Mouse (Mus musculus): ENCODE measurements around the gene Tm9sf2. TPM values are rescaled to one million over a fixed set of nuclear protein-coding genes. Genes with fewer than 3 reads are reported as not detected.
A peak's percentile ranks its signal among the peaks of the same experiment; 100 is the strongest.

Gene Tm9sf2
- polyA plus RNA-seq, 1 experiment from 2014 or later, result 92.6 TPM

- Histone ChIP-seq H3K36me3 (no peaks in the 10 kb centered on the region), H3K4me2 (peak overlapping the region; percentile 83), H3K4me1 (peaks cover 58% of the 10 kb centered on the region), H3K27me3 (replicated peaks) (no peaks in the 10 kb centered on the region), H3K9ac (peak overlapping the region; percentile 82), H3K4me3 (peak overlapping the region; percentile 85), H3K9me3 (replicated peaks) (no peaks in the 10 kb centered on the region), H3K27ac (peak overlapping the region; percentile 89)
- WGBS (ENCODE audit: insufficient replicate concordance), result under 1% methylated on average over 12 of the region's 12 CpGs
- peak; percentile 76 for ATAC-seq
Observed at GRCm38 (mm10) chr14:122181815-122182157, 74.9 kb downstream of the Tm9sf2 start.

GRCm38 (mm10) chr14:122182220-122182619, 75.4 kb downstream of the Tm9sf2 start:
- peak overlapping the region; percentile 83 for H3K4me2 ChIP-seq
- no peaks in the 10 kb centered on the region for H3K9me3 ChIP-seq (replicated peaks)
- WGBS (ENCODE audit: insufficient replicate concordance), result 50% methylated on average over 6 of the region's 6 CpGs
- H3K36me3 ChIP-seq, result no peaks in the 10 kb centered on the region
- no peak for ATAC-seq
- H3K27me3 ChIP-seq (replicated peaks), result no peaks in the 10 kb centered on the region
- H3K27ac ChIP-seq, result peak overlapping the region; percentile 89
- H3K4me3 ChIP-seq, result peak overlapping the region; percentile 85
- peak overlapping the region; percentile 82 for H3K9ac ChIP-seq
- H3K4me1 ChIP-seq, result peaks cover 58% of the 10 kb centered on the region

GRCm38 (mm10) chr14:122183974-122184373, 77.1 kb downstream of the Tm9sf2 start:
- H3K4me2 ChIP-seq, result peak overlapping the region; percentile 49
- no peak overlapping the region for H3K9ac ChIP-seq
- peak overlapping the region; percentile 89 for H3K27ac ChIP-seq
- H3K36me3 ChIP-seq, result no peaks in the 10 kb centered on the region
- WGBS (ENCODE audit: insufficient replicate concordance), result 24% methylated on average over 11 of the region's 11 CpGs
- 0 out of 2 replicates have a peak overlapping the region, but pooled peaks have one; percentile 10 for H3K4me3 ChIP-seq
- peak; percentile 13; the same call in 1 of the 2 replicates for ATAC-seq
- no peaks in the 10 kb centered on the region for H3K27me3 ChIP-seq (replicated peaks)
- no peaks in the 10 kb centered on the region for H3K9me3 ChIP-seq (replicated peaks)
- peaks cover 57% of the 10 kb centered on the region for H3K4me1 ChIP-seq

GRCm38 (mm10) chr14:122188250-122188649, 81.4 kb downstream of the Tm9sf2 start:
- H3K4me3 ChIP-seq, result no peak overlapping the region
- peaks cover 21% of the 10 kb centered on the region for H3K4me1 ChIP-seq
- WGBS (ENCODE audit: insufficient replicate concordance), result 85% methylated on average over 5 of the region's 5 CpGs
- no peaks in the 10 kb centered on the region for H3K27me3 ChIP-seq (replicated peaks)
- H3K9ac ChIP-seq, result no peak overlapping the region
- H3K36me3 ChIP-seq, result no peaks in the 10 kb centered on the region
- H3K9me3 ChIP-seq (replicated peaks), result no peaks in the 10 kb centered on the region
- no peak for ATAC-seq
- no peak overlapping the region for H3K4me2 ChIP-seq
- H3K27ac ChIP-seq, result no peak overlapping the region

GRCm38 (mm10) chr14:122189901-122190300, 83.1 kb downstream of the Tm9sf2 start:
- Histone ChIP-seq H3K9ac (no peak overlapping the region), H3K27me3 (replicated peaks) (no peaks in the 10 kb centered on the region), H3K36me3 (no peaks in the 10 kb centered on the region), H3K27ac (no peak overlapping the region), H3K4me3 (no peak overlapping the region), H3K9me3 (replicated peaks) (no peaks in the 10 kb centered on the region), H3K4me1 (peaks cover 5% of the 10 kb centered on the region), H3K4me2 (no peak overlapping the region)
- WGBS (ENCODE audit: insufficient replicate concordance), result 75% methylated on average over 5 of the region's 5 CpGs
- no peak for ATAC-seq

- Histone ChIP-seq H3K9ac (no peak overlapping the region), H3K27me3 (replicated peaks) (no peaks in the 10 kb centered on the region), H3K9me3 (replicated peaks) (no peaks in the 10 kb centered on the region), H3K4me3 (no peak overlapping the region), H3K4me1 (no peaks in the 10 kb centered on the region), H3K27ac (no peak overlapping the region), H3K36me3 (no peaks in the 10 kb centered on the region), H3K4me2 (no peak overlapping the region)
- 21% methylated on average over 2 of the region's 2 CpGs for WGBS (ENCODE audit: insufficient replicate concordance)
- no peak for ATAC-seq
Observed at GRCm38 (mm10) chr14:122190527-122190926, 83.7 kb downstream of the Tm9sf2 start.

- Histone ChIP-seq H3K36me3 (no peaks in the 10 kb centered on the region), H3K9me3 (replicated peaks) (no peaks in the 10 kb centered on the region), H3K9ac (no peak overlapping the region), H3K4me3 (no peak overlapping the region), H3K4me2 (no peak overlapping the region), H3K4me1 (no peaks in the 10 kb centered on the region), H3K27ac (no peak overlapping the region), H3K27me3 (replicated peaks) (no peaks in the 10 kb centered on the region)
- ATAC-seq, result peak; percentile 26
- 13% methylated on average over 7 of the region's 7 CpGs for WGBS (ENCODE audit: insufficient replicate concordance)
Observed at GRCm38 (mm10) chr14:122190941-122191510, 84.2 kb downstream of the Tm9sf2 start.

GRCm38 (mm10) chr14:122194630-122195029, 87.8 kb downstream of the Tm9sf2 start:
- no peak for ATAC-seq
- WGBS (ENCODE audit: insufficient replicate concordance), result 86% methylated on average over 8 of the region's 8 CpGs
- H3K4me1 ChIP-seq, result no peaks in the 10 kb centered on the region

GRCm38 (mm10) chr14:122196851-122197250, 90.0 kb downstream of the Tm9sf2 start:
- H3K36me3 ChIP-seq, result no peaks in the 10 kb centered on the region
- 74% methylated on average over 6 of the region's 6 CpGs for WGBS (ENCODE audit: insufficient replicate concordance)
- H3K4me1 ChIP-seq, result no peaks in the 10 kb centered on the region
- H3K9ac ChIP-seq, result no peak overlapping the region
- ATAC-seq, result no peak
- H3K4me3 ChIP-seq, result no peak overlapping the region
- no peak overlapping the region for H3K27ac ChIP-seq
- H3K9me3 ChIP-seq (replicated peaks), result no peaks in the 10 kb centered on the region
- no peak overlapping the region for H3K4me2 ChIP-seq
- H3K27me3 ChIP-seq (replicated peaks), result no peaks in the 10 kb centered on the region

More at GRCm38 (mm10) chr14:122194630-122195029, 87.8 kb downstream of the Tm9sf2 start:
- Histone ChIP-seq H3K9ac (no peak overlapping the region), H3K9me3 (replicated peaks) (no peaks in the 10 kb centered on the region), H3K4me3 (no peak overlapping the region), H3K36me3 (no peaks in the 10 kb centered on the region), H3K27ac (no peak overlapping the region), H3K27me3 (replicated peaks) (no peaks in the 10 kb centered on the region), H3K4me2 (no peak overlapping the region)

- ATAC-seq, result no peak
- no peaks in the 10 kb centered on the region for H3K9me3 ChIP-seq (replicated peaks)
- H3K27ac ChIP-seq, result no peak overlapping the region
- H3K36me3 ChIP-seq, result no peaks in the 10 kb centered on the region
- 76% methylated on average over 14 of the region's 14 CpGs for WGBS (ENCODE audit: insufficient replicate concordance)
- H3K4me2 ChIP-seq, result no peak overlapping the region
- peaks cover 5% of the 10 kb centered on the region; the same call in 1 of the 2 replicates for H3K4me1 ChIP-seq
- no peak overlapping the region for H3K9ac ChIP-seq
- H3K4me3 ChIP-seq, result no peak overlapping the region
- H3K27me3 ChIP-seq (replicated peaks), result no peaks in the 10 kb centered on the region
Observed at GRCm38 (mm10) chr14:122200247-122200885, 93.5 kb downstream of the Tm9sf2 start.

GRCm38 (mm10) chr14:122209177-122209576, 102.3 kb downstream of the Tm9sf2 start:
- no peak overlapping the region for H3K9ac ChIP-seq
- H3K4me2 ChIP-seq, result no peak overlapping the region
- ATAC-seq, result no peak
- H3K27ac ChIP-seq, result no peak overlapping the region
- no peaks in the 10 kb centered on the region for H3K9me3 ChIP-seq (replicated peaks)
- 80% methylated on average over 5 of the region's 5 CpGs for WGBS (ENCODE audit: insufficient replicate concordance)
- no peak overlapping the region for H3K4me3 ChIP-seq
- H3K4me1 ChIP-seq, result peaks cover under 1% of the 10 kb centered on the region; the same call in 1 of the 2 replicates
- no peaks in the 10 kb centered on the region for H3K27me3 ChIP-seq (replicated peaks)
- H3K36me3 ChIP-seq, result no peaks in the 10 kb centered on the region

All from liver, embryonic 12.5 days (tissue).